Mouse (Mus musculus) hindbrain, embryonic 13.5 days (tissue): ENCODE measurements around the gene Apol8. TPM values are rescaled to one million over a fixed set of nuclear protein-coding genes. Genes with fewer than 3 reads are reported as not detected.
"Not testable (repeated sequence)": the region's sequence is repeated elsewhere in the genome, so short reads cannot be mapped to it uniquely, and the experiment has no call there.

Source experiments
- ATAC-seq: fragments of 200-750 bp; cut with Nextera tagmentation; 2 replicates; pipeline ENCODE4 v1.8.0; 2017; ENCODE audit warnings: moderate TSS enrichment; ENCODE audit not compliant: low FRiP score
- H3K27ac ChIP-seq: fragments of 300-500 bp; sonication (generic); 2 replicates; pipeline ENCODE4 v1.5.1; 2015; ENCODE audit warnings: inconsistent platforms, mild to moderate bottlenecking, moderate library complexity
- H3K27me3 ChIP-seq: fragments of 300-500 bp; sonication (generic); 2 replicates; pipeline ENCODE4 v1.6.1; 2015; ENCODE audit warnings: mild to moderate bottlenecking, inconsistent platforms
- H3K36me3 ChIP-seq: fragments of 300-500 bp; sonication (generic); 2 replicates; pipeline ENCODE4 v1.6.1; 2015; ENCODE audit warnings: mild to moderate bottlenecking, inconsistent platforms
- H3K4me1 ChIP-seq: fragments of 300-500 bp; sonication (generic); replicated peaks from 2 replicates; pipeline ENCODE4 v1.6.1; 2015; ENCODE audit warnings: inconsistent platforms
- H3K4me2 ChIP-seq: fragments of 300-500 bp; sonication (generic); 2 replicates; pipeline ENCODE4 v1.6.1; 2015; ENCODE audit warnings: inconsistent platforms, mild to moderate bottlenecking, moderate library complexity
- H3K4me3 ChIP-seq: fragments of 300-500 bp; sonication (generic); 2 replicates; pipeline ENCODE4 v1.5.1; 2015; ENCODE audit warnings: mild to moderate bottlenecking, inconsistent platforms
- H3K9ac ChIP-seq: fragments of 300-500 bp; sonication (generic); 2 replicates; pipeline ENCODE4 v1.6.1; 2015; ENCODE audit warnings: mild to moderate bottlenecking, inconsistent platforms
- H3K9me3 ChIP-seq: fragments of 300-500 bp; sonication (generic); 2 replicates; pipeline ENCODE4 v1.6.1; 2016; ENCODE audit warnings: inconsistent platforms
- WGBS: fragments of 180-500 bp; shearing (Covaris S2); methylation state at CpG from one replicate; pipeline ENCODE4 v1.1.7; 2015; 5-methylcytosine and 5-hydroxymethylcytosine counted together
- polyA plus RNA-seq: library from polyadenylated mRNA; unstranded; fragments of >200 nt; fragmentation: Nextera tagmentation; extraction: Ambion mirVana; gene quantifications from 2 replicates; pipeline ENCODE4 v1.2.1, GENCODE M21; 2015

The Apol8 gene
- polyA plus RNA-seq, 1 experiment from 2014 or later: 0.16 TPM

- Histone ChIP-seq H3K36me3 (no peaks in the 10 kb centered on the region), H3K9me3 (0 out of 2 replicates have a peak, but pooled peaks cover 4% of the 10 kb centered on the region), H3K27ac (no peak overlapping the region), H3K4me2 (no peak overlapping the region), H3K4me3 (no peak overlapping the region), H3K27me3 (no peaks in the 10 kb centered on the region), H3K4me1 (no peaks in the 10 kb centered on the region), H3K9ac (no peak overlapping the region)
- no peak for ATAC-seq
- 43% methylated on average over 5 of the region's 5 CpGs for WGBS
Measured at GRCm38 (mm10) chr15:77744632-77745031, 12.2 kb downstream of the Apol8 start.

- H3K9ac ChIP-seq, H3K4me1 ChIP-seq, H3K9me3 ChIP-seq, H3K4me2 ChIP-seq, H3K4me3 ChIP-seq, H3K36me3 ChIP-seq, H3K27me3 ChIP-seq, H3K27ac ChIP-seq, ATAC-seq: not testable (repeated sequence)
- 92% methylated on average over 6 of the region's 6 CpGs for WGBS
Measured at GRCm38 (mm10) chr15:77741556-77741955, 15.2 kb downstream of the Apol8 start.

GRCm38 (mm10) chr15:77740511-77741297, 16.1 kb downstream of the Apol8 start:
- H3K27ac ChIP-seq: no peak overlapping the region
- no peak for ATAC-seq
- 79% methylated on average over 9 of the region's 9 CpGs for WGBS
- H3K9me3 ChIP-seq: 0 out of 2 replicates have a peak, but pooled peaks cover 4% of the 10 kb centered on the region
- H3K4me2 ChIP-seq: no peak overlapping the region
- H3K27me3 ChIP-seq: no peaks in the 10 kb centered on the region
- no peaks in the 10 kb centered on the region for H3K4me1 ChIP-seq
- no peaks in the 10 kb centered on the region for H3K36me3 ChIP-seq
- no peak overlapping the region for H3K9ac ChIP-seq
- no peak overlapping the region for H3K4me3 ChIP-seq

GRCm38 (mm10) chr15:77733903-77734302, 22.9 kb downstream of the Apol8 start:
- WGBS: 72% methylated on average over 4 of the region's 4 CpGs
- ATAC-seq: not testable (repeated sequence)

GRCm38 (mm10) chr15:77733380-77733779, 23.4 kb downstream of the Apol8 start:
- H3K4me1 ChIP-seq, H3K36me3 ChIP-seq, H3K9me3 ChIP-seq, H3K27me3 ChIP-seq, H3K27ac ChIP-seq, H3K4me3 ChIP-seq, ATAC-seq, H3K9ac ChIP-seq, H3K4me2 ChIP-seq: not testable (repeated sequence)
- WGBS: 85% methylated on average over 8 of the region's 8 CpGs

More at GRCm38 (mm10) chr15:77733903-77734302, 22.9 kb downstream of the Apol8 start:
- not testable (repeated sequence) for H3K9ac ChIP-seq, H3K36me3 ChIP-seq, H3K27ac ChIP-seq, H3K4me3 ChIP-seq, H3K4me2 ChIP-seq, H3K4me1 ChIP-seq, H3K27me3 ChIP-seq, H3K9me3 ChIP-seq

- not testable (repeated sequence) for H3K27ac ChIP-seq, H3K4me3 ChIP-seq, ATAC-seq, H3K4me2 ChIP-seq, H3K9me3 ChIP-seq, H3K27me3 ChIP-seq, H3K9ac ChIP-seq, H3K36me3 ChIP-seq, H3K4me1 ChIP-seq
- WGBS: 78% methylated on average over 10 of the region's 10 CpGs
Measured at GRCm38 (mm10) chr15:77732851-77733250, 24.0 kb downstream of the Apol8 start.

- no peak for ATAC-seq
- Histone ChIP-seq H3K4me2 (no peak overlapping the region), H3K36me3 (no peaks in the 10 kb centered on the region), H3K4me1 (no peaks in the 10 kb centered on the region), H3K4me3 (no peak overlapping the region), H3K9ac (no peak overlapping the region), H3K27me3 (no peaks in the 10 kb centered on the region), H3K27ac (no peak overlapping the region), H3K9me3 (no peaks in the 10 kb centered on the region)
- whole genome bisulfite sequencing: 89% methylated on average over 5 of the region's 5 CpGs
Measured at GRCm38 (mm10) chr15:77731605-77732004, 25.2 kb downstream of the Apol8 start.

GRCm38 (mm10) chr15:77728739-77729138, 28.1 kb downstream of the Apol8 start, which contains the start of gene Apol9b:
Gene Apol9b (plus strand): TSS chr15:77729039.
- H3K36me3 ChIP-seq, H3K4me1 ChIP-seq, H3K4me2 ChIP-seq, H3K27me3 ChIP-seq, ATAC-seq, H3K4me3 ChIP-seq, H3K27ac ChIP-seq, H3K9ac ChIP-seq, H3K9me3 ChIP-seq: not testable (repeated sequence)
- 75% methylated on average over 2 of the region's 4 CpGs for WGBS

GRCm38 (mm10) chr15:77727745-77728144, 29.1 kb downstream of the Apol8 start:
- not testable (repeated sequence) for ATAC-seq

GRCm38 (mm10) chr15:77727139-77727538, 29.7 kb downstream of the Apol8 start:
- H3K27ac ChIP-seq, H3K4me3 ChIP-seq, H3K9me3 ChIP-seq, H3K4me1 ChIP-seq, H3K4me2 ChIP-seq, H3K36me3 ChIP-seq, H3K27me3 ChIP-seq, ATAC-seq, H3K9ac ChIP-seq: not testable (repeated sequence)
- WGBS: 14% methylated on average over 3 of the region's 3 CpGs

More at GRCm38 (mm10) chr15:77727745-77728144, 29.1 kb downstream of the Apol8 start:
- not testable (repeated sequence) for H3K4me1 ChIP-seq, H3K4me2 ChIP-seq, H3K9ac ChIP-seq, H3K36me3 ChIP-seq, H3K9me3 ChIP-seq, H3K27me3 ChIP-seq, H3K27ac ChIP-seq, H3K4me3 ChIP-seq
- 93% methylated on average over 3 of the region's 3 CpGs for WGBS

GRCm38 (mm10) chr15:77725393-77726020, 31.3 kb downstream of the Apol8 start:
- not testable (repeated sequence) for H3K4me1 ChIP-seq, H3K27ac ChIP-seq, H3K36me3 ChIP-seq, H3K4me2 ChIP-seq, ATAC-seq, H3K27me3 ChIP-seq, H3K4me3 ChIP-seq, H3K9ac ChIP-seq, H3K9me3 ChIP-seq
- WGBS: 83% methylated on average over 6 of the region's 6 CpGs

GRCm38 (mm10) chr15:77724208-77724911, 32.4 kb downstream of the Apol8 start:
- H3K36me3 ChIP-seq, H3K27me3 ChIP-seq, H3K4me2 ChIP-seq, H3K9me3 ChIP-seq, H3K9ac ChIP-seq, ATAC-seq, H3K27ac ChIP-seq, H3K4me1 ChIP-seq, H3K4me3 ChIP-seq: not testable (repeated sequence)
- WGBS: 31% methylated on average over 3 of the region's 10 CpGs
